19 mouse cellular contexts compared by ENCODE assay signal in genomic region chr1:119075916-119076315, GRCm38 (mm10). TPM values are rescaled to one million over a fixed set of nuclear protein-coding genes. Genes with fewer than 3 reads are reported as not detected.
"Had no signal": no experiment of that assay in that cellular context is flagged by ENCODE, and none has a peak within 500 bp of the region (broad histone marks: within the 10 kb centered on the region; RNA-seq: fewer than 3 reads in every experiment).

No protein-coding gene starts in this region.

- ATAC-seq: liver, postnatal 0 days; lung, postnatal 0 days; midbrain, embryonic 13.5 days; midbrain, embryonic 15.5 days had no signal

- H3K27ac ChIP-seq: lung, embryonic 15.5 days; macrophage; midbrain, embryonic 13.5 days; midbrain, embryonic 15.5 days; neural tube, embryonic 12.5 days; stomach, embryonic 15.5 days; stomach, postnatal 0 days had no signal

- H3K9me3 ChIP-seq: lung, embryonic 15.5 days; megakaryocyte, embryonic 14.5 days; midbrain, embryonic 13.5 days; midbrain, embryonic 15.5 days; neural tube, embryonic 12.5 days; stomach, embryonic 15.5 days had no signal

- H3K4me3 ChIP-seq: lung, embryonic 15.5 days; megakaryocyte, embryonic 14.5 days; midbrain, embryonic 13.5 days; midbrain, embryonic 15.5 days; neural tube, embryonic 12.5 days; stomach, embryonic 15.5 days had no signal

- H3K4me2 ChIP-seq: lung, embryonic 15.5 days; midbrain, embryonic 13.5 days; midbrain, embryonic 15.5 days; neural tube, embryonic 12.5 days; stomach, embryonic 15.5 days had no signal

- DNase-seq: liver, postnatal 0 days; lung, adult 2 months; lung, postnatal 14 days; lung, postnatal 36 days; right cerebral cortex, postnatal 14 days; thymus, adult 2 months; thymus, postnatal 25 days; thymus, postnatal 4 days had no signal

- H3K36me3 ChIP-seq: lung, embryonic 15.5 days; midbrain, embryonic 13.5 days; midbrain, embryonic 15.5 days; neural tube, embryonic 12.5 days; stomach, embryonic 15.5 days had no signal

- H3K9ac ChIP-seq: liver, postnatal 0 days; lung, embryonic 15.5 days; midbrain, embryonic 13.5 days; midbrain, embryonic 15.5 days; neural tube, embryonic 12.5 days; stomach, embryonic 15.5 days had no signal

- H3K27me3 ChIP-seq: midbrain, embryonic 15.5 days; stomach, embryonic 15.5 days had no signal

- H3K4me1 ChIP-seq: lung, embryonic 15.5 days; megakaryocyte, embryonic 14.5 days; midbrain, embryonic 13.5 days; midbrain, embryonic 15.5 days; neural tube, embryonic 12.5 days; stomach, embryonic 15.5 days had no signal

RNA-seq across cellular contexts. Expression of gene Gli2, which starts 22.5 kb away (rescaled TPM):
- total RNA-seq: megakaryocyte progenitor cell, adult 5-6 weeks; neutrophil, adult 5-6 weeks had no signal
- polyA plus RNA-seq: macrophage had no signal
